Mouse (Mus musculus) hindbrain, embryonic 16.5 days (tissue): ENCODE measurements around the gene Togaram1. TPM values are rescaled to one million over a fixed set of nuclear protein-coding genes. Genes with fewer than 3 reads are reported as not detected.

Experiments used
- polyA plus RNA-seq: library from polyadenylated mRNA; unstranded; fragments of >200 nt; fragmentation: Nextera tagmentation; extraction: Ambion mirVana; gene quantifications from 2 replicates; pipeline ENCODE4 v1.2.1, GENCODE M21; 2015

The Togaram1 gene
- polyA plus RNA-seq, 1 experiment from 2014 or later, result 20.7 TPM

Other genes with a start within 250 kb of the Togaram1 start
- gene Gm527, start 47.9 kb upstream of the Togaram1 start, polyA plus RNA-seq, result 1.4 and 2.4 TPM in 2 replicates
- 21.4 and 24.5 TPM in 2 replicates for gene Klhl28, start 270 bp upstream of the Togaram1 start, polyA plus RNA-seq
- 45.4 and 45.8 TPM in 2 replicates for gene Prpf39, start 70.5 kb downstream of the Togaram1 start, polyA plus RNA-seq
- gene Fkbp3, start 108.2 kb downstream of the Togaram1 start, polyA plus RNA-seq, result 388 and 458 TPM in 2 replicates
- gene Fancm, start 109.8 kb downstream of the Togaram1 start, polyA plus RNA-seq, result 5.9 and 6.7 TPM in 2 replicates
- 10.5 and 10.8 TPM in 2 replicates for gene Mis18bp1, start 206.8 kb downstream of the Togaram1 start, polyA plus RNA-seq